Mouse (Mus musculus): ENCODE data around the gene Mmp17. TPM values are rescaled to one million over a fixed set of nuclear protein-coding genes. Genes with fewer than 3 reads are reported as not detected.

Gene Mmp17
- polyA plus RNA-seq, 1 experiment from 2014 or later, result 1.9 TPM

- H3K36me3 ChIP-seq (ENCODE audit: control insufficient read depth, insufficient read depth, low read length), result peaks cover 76% of the 10 kb centered on the region
- no peaks in the 10 kb centered on the region for H3K27me3 ChIP-seq (ENCODE audit: control insufficient read depth, insufficient read depth, low read depth, low read length)
- no peak overlapping the region for H3K4me2 ChIP-seq (ENCODE audit: low read depth, low read length)
- no peaks in the 10 kb centered on the region for H3K4me1 ChIP-seq (replicated peaks; ENCODE audit: control insufficient read depth, insufficient read depth, low read length)
- WGBS, result 95% methylated on average over 2 of the region's 2 CpGs
- no peak overlapping the region for H3K4me3 ChIP-seq (ENCODE audit: low read length)
- H3K9ac ChIP-seq (ENCODE audit: low read length), result no peak overlapping the region
- no peak for ATAC-seq (ENCODE audit: low read depth)
- no peaks in the 10 kb centered on the region for H3K9me3 ChIP-seq (ENCODE audit: control insufficient read depth, low read length)
- H3K27ac ChIP-seq (ENCODE audit: low read length), result no peak overlapping the region
Measured at GRCm38 (mm10) chr5:129551991-129552390, 32.0 kb upstream of the Mmp17 start.

- no peak for ATAC-seq (ENCODE audit: low read depth)
- 89% methylated on average over 6 of the region's 6 CpGs for WGBS
- no peaks in the 10 kb centered on the region for H3K27me3 ChIP-seq (ENCODE audit: control insufficient read depth, insufficient read depth, low read depth, low read length)
- H3K4me3 ChIP-seq (ENCODE audit: low read length), result no peak overlapping the region
- H3K36me3 ChIP-seq (ENCODE audit: control insufficient read depth, insufficient read depth, low read length), result peaks cover 70% of the 10 kb centered on the region
- H3K27ac ChIP-seq (ENCODE audit: low read length), result no peak overlapping the region
- no peaks in the 10 kb centered on the region for H3K4me1 ChIP-seq (replicated peaks; ENCODE audit: control insufficient read depth, insufficient read depth, low read length)
- H3K4me2 ChIP-seq (ENCODE audit: low read depth, low read length), result no peak overlapping the region
- no peak overlapping the region for H3K9ac ChIP-seq (ENCODE audit: low read length)
- H3K9me3 ChIP-seq (ENCODE audit: control insufficient read depth, low read length), result no peaks in the 10 kb centered on the region
Measured at GRCm38 (mm10) chr5:129553642-129554041, 30.3 kb upstream of the Mmp17 start.

- WGBS, result 79% methylated on average over 5 of the region's 5 CpGs
- Histone ChIP-seq H3K4me3 (ENCODE audit: low read length) (no peak overlapping the region), H3K9ac (ENCODE audit: low read length) (no peak overlapping the region), H3K4me1 (replicated peaks; ENCODE audit: control insufficient read depth, insufficient read depth, low read length) (no peaks in the 10 kb centered on the region), H3K27me3 (ENCODE audit: control insufficient read depth, insufficient read depth, low read depth, low read length) (no peaks in the 10 kb centered on the region), H3K4me2 (ENCODE audit: low read depth, low read length) (no peak overlapping the region), H3K36me3 (ENCODE audit: control insufficient read depth, insufficient read depth, low read length) (peaks cover 64% of the 10 kb centered on the region), H3K9me3 (ENCODE audit: control insufficient read depth, low read length) (no peaks in the 10 kb centered on the region), H3K27ac (ENCODE audit: low read length) (no peak overlapping the region)
- ATAC-seq (ENCODE audit: low read depth), result no peak
Measured at GRCm38 (mm10) chr5:129558591-129558990, 25.4 kb upstream of the Mmp17 start.

- H3K4me2 ChIP-seq (ENCODE audit: low read depth, low read length), result no peak overlapping the region
- H3K9me3 ChIP-seq (ENCODE audit: control insufficient read depth, low read length), result no peaks in the 10 kb centered on the region
- no peak overlapping the region for H3K4me3 ChIP-seq (ENCODE audit: low read length)
- peaks cover 62% of the 10 kb centered on the region for H3K36me3 ChIP-seq (ENCODE audit: control insufficient read depth, insufficient read depth, low read length)
- no peak overlapping the region for H3K9ac ChIP-seq (ENCODE audit: low read length)
- no peak for ATAC-seq (ENCODE audit: low read depth)
- 78% methylated on average over 11 of the region's 11 CpGs for WGBS
- no peaks in the 10 kb centered on the region for H3K4me1 ChIP-seq (replicated peaks; ENCODE audit: control insufficient read depth, insufficient read depth, low read length)
- H3K27me3 ChIP-seq (ENCODE audit: control insufficient read depth, insufficient read depth, low read depth, low read length), result no peaks in the 10 kb centered on the region
- no peak overlapping the region for H3K27ac ChIP-seq (ENCODE audit: low read length)
Measured at GRCm38 (mm10) chr5:129559283-129559682, 24.7 kb upstream of the Mmp17 start.

- H3K4me2 ChIP-seq (ENCODE audit: low read depth, low read length), result no peak overlapping the region
- ATAC-seq (ENCODE audit: low read depth), result no peak
- no peak overlapping the region for H3K9ac ChIP-seq (ENCODE audit: low read length)
- H3K4me3 ChIP-seq (ENCODE audit: low read length), result no peak overlapping the region
- H3K4me1 ChIP-seq (replicated peaks; ENCODE audit: control insufficient read depth, insufficient read depth, low read length), result no peaks in the 10 kb centered on the region
- H3K27ac ChIP-seq (ENCODE audit: low read length), result no peak overlapping the region
- 90% methylated on average over 8 of the region's 8 CpGs for WGBS
- H3K36me3 ChIP-seq (ENCODE audit: control insufficient read depth, insufficient read depth, low read length), result peaks cover 53% of the 10 kb centered on the region
- H3K27me3 ChIP-seq (ENCODE audit: control insufficient read depth, insufficient read depth, low read depth, low read length), result no peaks in the 10 kb centered on the region
- H3K9me3 ChIP-seq (ENCODE audit: control insufficient read depth, low read length), result no peaks in the 10 kb centered on the region
Measured at GRCm38 (mm10) chr5:129562342-129562741, 21.6 kb upstream of the Mmp17 start.

- Histone ChIP-seq H3K4me2 (ENCODE audit: low read depth, low read length) (no peak overlapping the region), H3K27ac (ENCODE audit: low read length) (no peak overlapping the region), H3K36me3 (ENCODE audit: control insufficient read depth, insufficient read depth, low read length) (peaks cover 53% of the 10 kb centered on the region), H3K4me1 (replicated peaks; ENCODE audit: control insufficient read depth, insufficient read depth, low read length) (no peaks in the 10 kb centered on the region), H3K9ac (ENCODE audit: low read length) (no peak overlapping the region), H3K4me3 (ENCODE audit: low read length) (no peak overlapping the region), H3K9me3 (ENCODE audit: control insufficient read depth, low read length) (no peaks in the 10 kb centered on the region), H3K27me3 (ENCODE audit: control insufficient read depth, insufficient read depth, low read depth, low read length) (no peaks in the 10 kb centered on the region)
- ATAC-seq (ENCODE audit: low read depth), result no peak
- WGBS, result 88% methylated on average over 4 of the region's 4 CpGs
Measured at GRCm38 (mm10) chr5:129568596-129568995, 15.4 kb upstream of the Mmp17 start.

GRCm38 (mm10) chr5:129578201-129578600, 5.8 kb upstream of the Mmp17 start:
- Histone ChIP-seq H3K4me2 (ENCODE audit: low read depth, low read length) (no peak overlapping the region), H3K27me3 (ENCODE audit: control insufficient read depth, insufficient read depth, low read depth, low read length) (peaks cover 19% of the 10 kb centered on the region), H3K36me3 (ENCODE audit: control insufficient read depth, insufficient read depth, low read length) (no peaks in the 10 kb centered on the region), H3K9ac (ENCODE audit: low read length) (no peak overlapping the region), H3K9me3 (ENCODE audit: control insufficient read depth, low read length) (no peaks in the 10 kb centered on the region), H3K4me1 (replicated peaks; ENCODE audit: control insufficient read depth, insufficient read depth, low read length) (no peaks in the 10 kb centered on the region; the same call in 1 of the 2 replicates), H3K27ac (ENCODE audit: low read length) (no peak overlapping the region), H3K4me3 (ENCODE audit: low read length) (no peak overlapping the region)
- 29% methylated on average over 12 of the region's 12 CpGs for WGBS
- ATAC-seq (ENCODE audit: low read depth), result no peak; the same call in 1 of the 2 replicates

GRCm38 (mm10) chr5:129580046-129580445, 3.9 kb upstream of the Mmp17 start:
- no peaks in the 10 kb centered on the region for H3K9me3 ChIP-seq (ENCODE audit: control insufficient read depth, low read length)
- H3K4me2 ChIP-seq (ENCODE audit: low read depth, low read length), result no peak overlapping the region
- ATAC-seq (ENCODE audit: low read depth), result no peak
- H3K27ac ChIP-seq (ENCODE audit: low read length), result no peak overlapping the region
- peaks cover 10% of the 10 kb centered on the region for H3K4me1 ChIP-seq (replicated peaks; ENCODE audit: control insufficient read depth, insufficient read depth, low read length)
- no peak overlapping the region for H3K4me3 ChIP-seq (ENCODE audit: low read length)
- peaks cover 27% of the 10 kb centered on the region for H3K27me3 ChIP-seq (ENCODE audit: control insufficient read depth, insufficient read depth, low read depth, low read length)
- H3K36me3 ChIP-seq (ENCODE audit: control insufficient read depth, insufficient read depth, low read length), result no peaks in the 10 kb centered on the region
- H3K9ac ChIP-seq (ENCODE audit: low read length), result no peak overlapping the region
- 7% methylated on average over 6 of the region's 6 CpGs for WGBS

- Histone ChIP-seq H3K36me3 (ENCODE audit: control insufficient read depth, insufficient read depth, low read length) (no peaks in the 10 kb centered on the region), H3K4me1 (replicated peaks; ENCODE audit: control insufficient read depth, insufficient read depth, low read length) (peaks cover 15% of the 10 kb centered on the region), H3K4me3 (ENCODE audit: low read length) (no peak overlapping the region), H3K27me3 (ENCODE audit: control insufficient read depth, insufficient read depth, low read depth, low read length) (peaks cover 32% of the 10 kb centered on the region), H3K9me3 (ENCODE audit: control insufficient read depth, low read length) (no peaks in the 10 kb centered on the region), H3K4me2 (ENCODE audit: low read depth, low read length) (no peak overlapping the region), H3K9ac (ENCODE audit: low read length) (no peak overlapping the region), H3K27ac (ENCODE audit: low read length) (no peak overlapping the region)
- ATAC-seq (ENCODE audit: low read depth), result no peak
- 57% methylated on average over 9 of the region's 9 CpGs for WGBS
Measured at GRCm38 (mm10) chr5:129580572-129580971, 3.4 kb upstream of the Mmp17 start.

- Histone ChIP-seq H3K27me3 (ENCODE audit: control insufficient read depth, insufficient read depth, low read depth, low read length) (peaks cover 34% of the 10 kb centered on the region), H3K36me3 (ENCODE audit: control insufficient read depth, insufficient read depth, low read length) (no peaks in the 10 kb centered on the region), H3K4me2 (ENCODE audit: low read depth, low read length) (no peak overlapping the region), H3K9ac (ENCODE audit: low read length) (no peak overlapping the region), H3K4me3 (ENCODE audit: low read length) (no peak overlapping the region), H3K9me3 (ENCODE audit: control insufficient read depth, low read length) (no peaks in the 10 kb centered on the region), H3K4me1 (replicated peaks; ENCODE audit: control insufficient read depth, insufficient read depth, low read length) (peaks cover 19% of the 10 kb centered on the region), H3K27ac (ENCODE audit: low read length) (no peak overlapping the region)
- no peak for ATAC-seq (ENCODE audit: low read depth)
- 52% methylated on average over 7 of the region's 7 CpGs for WGBS
Measured at GRCm38 (mm10) chr5:129581015-129581414, 3.0 kb upstream of the Mmp17 start.

Measured in lung, embryonic 16.5 days (tissue).